ENCODE assay signal across 22 mouse cellular contexts in the genomic region with DNA sequence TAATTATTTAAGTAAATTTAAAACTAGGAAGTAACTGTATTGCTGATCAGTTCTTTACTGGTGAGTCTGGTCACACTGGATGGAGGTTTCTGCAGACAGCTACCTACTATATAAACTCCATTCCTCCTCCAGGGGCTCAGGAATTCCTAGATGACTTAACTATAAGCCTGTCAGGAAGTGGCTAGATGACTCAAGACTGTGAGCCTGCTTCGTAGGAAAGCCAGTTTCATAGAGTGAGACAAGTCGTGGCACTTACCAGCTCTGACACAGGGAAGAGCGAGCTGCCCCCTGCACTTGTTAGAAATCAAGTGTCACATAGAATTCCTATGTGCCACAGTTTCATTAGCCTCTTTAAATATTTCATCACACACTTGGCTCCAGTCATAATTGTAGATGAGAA. TPM values are rescaled to one million over a fixed set of nuclear protein-coding genes. Genes with fewer than 3 reads are reported as not detected.
"Had no signal": no experiment of that assay in that cellular context is flagged by ENCODE, and none has a peak within 500 bp of the region (broad histone marks: within the 10 kb centered on the region; RNA-seq: fewer than 3 reads in every experiment).

No protein-coding gene starts in this region.

- ATAC-seq: liver, postnatal 0 days; lung, postnatal 0 days had no signal

- H3K27me3 ChIP-seq: kidney, embryonic 15.5 days; limb, embryonic 12.5 days; limb, embryonic 15.5 days; neural tube, embryonic 13.5 days had no signal

- DNase-seq: kidney, adult 8-10 months; kidney, postnatal 10 days; kidney, postnatal 36 days; left cerebral cortex, postnatal 4 days; liver, postnatal 0 days; lung, embryonic 14.5 days; midbrain, embryonic 14.5 days; retina, postnatal 1 day; right cerebral cortex, postnatal 25 days; spleen, adult 18-20 months; thymus, adult 18-20 months had no signal

- H3K36me3 ChIP-seq: kidney, embryonic 15.5 days; limb, embryonic 12.5 days; limb, embryonic 15.5 days; neural tube, embryonic 13.5 days had no signal

- H3K27ac ChIP-seq: kidney, embryonic 15.5 days; limb, embryonic 12.5 days; limb, embryonic 15.5 days; liver, embryonic 14.5 days; macrophage; neural tube, embryonic 13.5 days had no signal

- H3K4me3 ChIP-seq: kidney, embryonic 15.5 days; limb, embryonic 12.5 days; limb, embryonic 15.5 days; neural tube, embryonic 13.5 days had no signal

- H3K4me1 ChIP-seq: kidney, embryonic 15.5 days; limb, embryonic 15.5 days; neural tube, embryonic 13.5 days had no signal

- H3K9me3 ChIP-seq: kidney, embryonic 15.5 days; limb, embryonic 12.5 days; limb, embryonic 15.5 days; neural tube, embryonic 13.5 days had no signal

RNA-seq across cellular contexts. Expression of gene Ankrd22, which starts 5.3 kb away (rescaled TPM):
- total RNA-seq: layer of hippocampus, postnatal 14 days; megakaryocyte-erythroid progenitor cell, adult 5-6 weeks had no signal
- polyA plus RNA-seq: liver, embryonic 11.5 days; lung, embryonic 14.5 days; midbrain, embryonic 11.5 days; midbrain, embryonic 14.5 days; neural tube, embryonic 13.5 days had no signal
